ENCODE assay signal across 9 mouse cellular contexts in the genomic region with DNA sequence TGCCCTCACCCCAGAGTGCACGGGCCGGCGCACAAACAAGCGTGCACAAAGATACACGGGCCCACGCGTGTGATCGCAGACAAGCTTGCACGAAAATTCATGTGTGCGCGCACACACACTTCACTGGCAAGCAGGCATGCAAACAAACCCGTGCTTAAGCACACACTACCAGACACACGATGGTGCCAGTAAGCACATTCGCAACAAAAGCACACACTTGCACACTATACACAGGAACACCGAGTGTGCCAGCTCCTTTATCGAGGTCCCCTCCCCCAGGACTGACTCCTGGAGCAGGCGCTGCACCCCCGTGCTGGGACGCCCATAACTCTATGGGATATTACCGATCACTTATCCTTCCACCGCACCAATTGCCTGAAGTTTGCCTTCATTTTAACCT. TPM values are rescaled to one million over a fixed set of nuclear protein-coding genes. Genes with fewer than 3 reads are reported as not detected.
DNase-seq lines count a peak whose midpoint lies in the region; ATAC-seq lines count a peak whose summit lies in the region.
"Had no signal": no experiment of that assay in that cellular context is flagged by ENCODE, and none has a peak within 500 bp of the region (broad histone marks: within the 10 kb centered on the region; RNA-seq: fewer than 3 reads in every experiment).

No protein-coding gene starts in this region.

- peak overlapping the region; percentile 97 for H3K27ac ChIP-seq in embryonic facial prominence, embryonic 11.5 days (replicated peaks; ENCODE audit: low read depth, low read length)
- no peak overlapping the region; the same call in 1 of the 2 replicates for H3K27ac ChIP-seq in hindbrain, embryonic 16.5 days (ENCODE audit: low read depth, low read length)

- no peaks in the 10 kb centered on the region for H3K9me3 ChIP-seq in embryonic facial prominence, embryonic 11.5 days (replicated peaks; ENCODE audit: control insufficient read depth, low read length)
- no peaks in the 10 kb centered on the region for H3K9me3 ChIP-seq in hindbrain, embryonic 16.5 days (ENCODE audit: control insufficient read depth, low read length)

- peak overlapping the region; percentile 97 for H3K4me3 ChIP-seq in embryonic facial prominence, embryonic 11.5 days (ENCODE audit: low read depth, low read length)
- H3K4me3 ChIP-seq in hindbrain, embryonic 16.5 days (ENCODE audit: low read length) = peak overlapping the region; percentile 59

- 1% methylated on average over 21 of the region's 21 CpGs for WGBS in embryonic facial prominence, embryonic 11.5 days
- WGBS in hindbrain, embryonic 16.5 days = under 1% methylated on average over 21 of the region's 21 CpGs

- peak overlapping the region; percentile 100 for H3K9ac ChIP-seq in embryonic facial prominence, embryonic 11.5 days (replicated peaks; ENCODE audit: low read length)
- H3K9ac ChIP-seq in hindbrain, embryonic 16.5 days (ENCODE audit: low read depth, low read length) = peak overlapping the region; percentile 64

- peak; percentile 3 for DNase-seq in right cerebral cortex, postnatal 4 days
- DNase-seq in right cerebral cortex, postnatal 14 days = no peak
- peak; percentile 35 for DNase-seq in embryonic facial prominence, embryonic 11.5 days (ENCODE audit: low spot score)
- DNase-seq in lung, postnatal 36 days = peak; percentile 2
- no peak for DNase-seq in layer of hippocampus, postnatal 10 days (ENCODE audit: low spot score in 2 of 2)
- no peak for DNase-seq in gastrocnemius, adult 8-10 months (ENCODE audit: low spot score in 2 of 2)
- no peak for DNase-seq in cerebellum, adult 8-10 months

- H3K27me3 ChIP-seq in embryonic facial prominence, embryonic 11.5 days (ENCODE audit: control insufficient read depth, insufficient read depth, low read length) = no peaks in the 10 kb centered on the region
- peaks cover 4% of the 10 kb centered on the region; the same call in 1 of the 2 replicates for H3K27me3 ChIP-seq in hindbrain, embryonic 16.5 days (replicated peaks; ENCODE audit: control insufficient read depth, insufficient read depth, low read length)

- peak overlapping the region; percentile 94 for H3K4me2 ChIP-seq in embryonic facial prominence, embryonic 11.5 days (ENCODE audit: low read depth, low read length)
- H3K4me2 ChIP-seq in hindbrain, embryonic 16.5 days (ENCODE audit: low read length) = peak overlapping the region; percentile 87

- no peaks in the 10 kb centered on the region; the same call in none of the 2 replicates for H3K4me1 ChIP-seq in embryonic facial prominence, embryonic 11.5 days (ENCODE audit: control insufficient read depth, insufficient read depth, low read length)
- peaks cover 34% of the 10 kb centered on the region for H3K4me1 ChIP-seq in hindbrain, embryonic 16.5 days (ENCODE audit: control insufficient read depth, insufficient read depth, low read depth, low read length)

- ATAC-seq in embryonic facial prominence, embryonic 11.5 days (replicated peaks; ENCODE audit: insufficient number of reproducible peaks, low FRiP score, low TSS enrichment, low read depth) = no peak
- peak; percentile 21 for ATAC-seq in hindbrain, embryonic 16.5 days

- H3K36me3 ChIP-seq in embryonic facial prominence, embryonic 11.5 days (replicated peaks; ENCODE audit: control insufficient read depth, insufficient read depth, low read depth, low read length) = no peaks in the 10 kb centered on the region
- no peaks in the 10 kb centered on the region for H3K36me3 ChIP-seq in hindbrain, embryonic 16.5 days (ENCODE audit: control insufficient read depth, insufficient read depth, low read length)

RNA-seq across cellular contexts. Expression of a gene that starts 1.2 kb away (rescaled TPM):
- polyA plus RNA-seq in embryonic facial prominence, embryonic 11.5 days (2014; fragmentation: Nextera tagmentation; extraction: Ambion mirVana) = 99.0 and 113 TPM in 2 replicates
- 1.6 and 2.1 TPM in 2 replicates for polyA plus RNA-seq in hindbrain, embryonic 16.5 days (2015; fragmentation: Nextera tagmentation; extraction: Ambion mirVana)
- under 1 TPM; 0.11 to 0.16 TPM for total RNA-seq in layer of hippocampus, postnatal 10 days (2021)
- total RNA-seq in gastrocnemius, adult 8-10 months (2022) = under 1 TPM in 3 of 4 experiments, not detected in 1; 0.07 to 0.17 (median 0.08) TPM
- polyA plus RNA-seq: spleen, adult 2 months had no signal

Comparison
In these comparisons a context has a peak if more than half of its experiments do, and no peak if none do; other contexts are left out.
1. DNase-seq: peak in right cerebral cortex, postnatal 4 days (single experiment), embryonic facial prominence, embryonic 11.5 days (single experiment) and lung, postnatal 36 days (single experiment); none in right cerebral cortex, postnatal 14 days (single experiment), layer of hippocampus, postnatal 10 days (0 of 2), gastrocnemius, adult 8-10 months (0 of 2) and cerebellum, adult 8-10 months (single experiment).